Mouse (Mus musculus) adrenal gland (tissue): Measurements from ENCODE around the gene Ndufaf5.
"Not testable (repeated sequence)": the region's sequence is repeated elsewhere in the genome, so short reads cannot be mapped to it uniquely, and the experiment has no call there.

Experiments used
- intact Hi-C: fragments of 180-260 bp; cut with DNase I; formaldehyde crosslinking; loops from one replicate; pipeline ENCODE4 v1.15.1; 2025
- long read RNA-seq, 2 experiments: library from polyadenylated mRNA; unstranded; transcript quantifications; one replicate each; pipeline ENCODE4 v2.0.0; 2020; ENCODE audit warnings: borderline replicate concordance in 1 of 2; ENCODE audit not compliant: insufficient replicate concordance in 1 of 2

The Ndufaf5 gene
- long read RNA-seq, experiment 1, partial matches to known transcripts: 0 of 3 reads
- long read RNA-seq, experiment 1, other reads (novel, unspliced or antisense): 0 of 3 reads
- long read RNA-seq, experiment 2, transcript Ndufaf5-201 (11 exons, 1,166 nt): major isoform, 9 of 11 reads
- long read RNA-seq, experiment 2, partial matches to known transcripts: 1 of 11 reads
- long read RNA-seq, experiment 2, other reads (novel, unspliced or antisense): 1 of 11 reads

DNA sequence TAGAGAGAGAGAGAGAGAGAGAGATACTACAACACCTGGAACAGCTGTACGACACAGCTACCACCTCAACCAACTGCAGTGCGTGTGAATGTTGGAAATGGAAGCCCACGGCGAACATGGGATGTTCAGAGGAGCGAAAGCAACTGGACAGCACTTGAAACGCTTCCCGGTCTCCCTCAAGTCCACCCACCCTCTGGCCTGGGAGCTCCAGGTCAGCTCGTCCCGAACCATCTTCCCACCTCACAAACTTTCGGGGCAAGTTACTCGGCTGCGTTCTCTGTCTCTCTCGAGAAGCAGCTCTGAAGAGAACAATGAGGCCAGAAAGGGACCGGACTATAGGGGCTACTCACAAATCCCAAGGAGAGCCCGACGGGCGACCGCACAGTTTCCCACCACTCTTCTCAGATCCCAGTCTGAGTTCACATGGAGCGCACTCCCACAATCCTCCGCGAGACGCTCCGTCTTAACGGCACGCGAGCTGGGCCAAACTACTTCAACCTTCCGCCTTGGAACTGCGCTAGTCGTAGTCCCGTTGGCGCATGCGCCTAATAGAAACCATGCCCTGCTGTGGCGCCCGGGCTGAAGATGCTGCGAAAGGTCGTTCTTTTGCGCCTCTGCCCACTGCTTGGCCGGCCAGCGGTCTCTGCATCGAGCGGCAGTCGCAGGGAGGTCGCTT, at the start of gene Ndufaf5, which contains the start of gene Esf1:
Gene Ndufaf5 (plus strand): TSS at position 523 of the 676 bp plus-strand sequence.
Gene Esf1 (minus strand): TSS at position 438 of the 676 bp plus-strand sequence.
- intact Hi-C loops: loop anchor here (10.0 kb wide), 1 partner anchor 255 kb away; no protein-coding TSS in a partner anchor

DNA sequence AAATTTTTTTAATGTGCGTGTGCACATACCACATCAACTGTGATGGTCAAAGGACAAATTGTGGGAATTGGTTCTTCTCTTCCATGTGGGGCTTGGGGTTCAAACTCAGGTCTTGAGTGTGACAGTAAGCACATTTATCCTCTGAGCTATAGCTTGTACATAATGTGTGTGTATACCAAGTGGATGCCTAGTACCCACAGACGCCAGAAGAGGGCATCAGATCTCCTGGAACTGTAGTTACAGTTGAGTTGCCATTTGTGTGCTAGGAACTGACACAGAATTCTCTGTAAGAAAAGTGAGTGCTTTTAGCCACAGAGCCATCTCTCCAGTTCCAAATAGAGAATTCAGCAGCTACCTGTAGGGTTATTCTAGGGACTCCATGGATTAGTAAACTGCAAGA, 44.9 kb upstream of the Ndufaf5 start:
- intact Hi-C loops: no loop called here

DNA sequence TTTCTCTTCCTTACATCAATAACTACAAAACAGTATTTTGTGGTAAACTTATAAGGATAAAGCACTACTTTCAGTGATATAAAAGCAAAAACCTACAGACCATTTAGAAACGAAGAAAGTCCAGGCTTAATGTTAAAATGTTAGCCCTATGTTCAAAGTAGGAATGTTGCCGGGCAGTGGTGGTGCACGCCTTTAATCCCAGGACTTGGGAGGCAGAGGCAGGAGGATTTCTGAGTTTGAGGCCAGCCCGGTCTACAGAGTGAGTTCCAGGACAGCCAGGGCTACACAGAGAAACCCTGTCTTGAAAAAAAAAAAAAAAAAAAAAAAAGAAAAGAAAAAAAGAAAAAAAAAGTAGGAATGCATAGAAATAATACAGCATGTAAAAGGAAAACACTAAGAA, 18.7 kb upstream of the Ndufaf5 start, which contains the start of gene Gm17374:
Gene Gm17374 (plus strand): TSS at position 301 of the 400 bp plus-strand sequence.
- intact Hi-C loops: loop anchor here (10.0 kb wide), 2 partner anchors 157 to 567 kb away; no protein-coding TSS in a partner anchor

DNA sequence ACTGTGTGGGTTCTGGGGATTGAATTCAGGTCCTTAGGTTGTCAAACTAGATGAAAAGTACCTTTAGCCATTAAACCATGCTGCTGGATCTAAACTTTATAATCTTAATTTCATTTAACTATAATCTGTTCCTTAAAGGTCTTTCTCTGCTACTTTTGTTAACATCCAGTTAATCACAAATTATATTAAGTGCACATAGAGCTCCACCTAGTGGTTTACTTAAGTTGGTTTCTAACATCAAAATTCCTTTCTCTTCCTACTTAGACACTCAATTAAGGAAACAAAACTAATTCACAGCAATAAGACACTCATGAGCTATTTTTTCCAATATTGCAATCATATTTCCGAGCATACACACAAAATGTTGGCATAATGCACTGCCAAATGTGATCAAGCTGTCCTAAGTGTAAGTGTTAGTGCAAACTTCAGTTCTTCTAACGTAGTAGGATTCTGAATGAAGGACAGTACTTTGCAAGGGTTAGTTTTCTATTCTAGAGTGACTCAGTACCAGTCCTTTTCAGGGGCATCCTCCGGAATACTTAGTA, 11.2 kb upstream of the Ndufaf5 start:
- intact Hi-C loops: loop anchor here (10.0 kb wide), 2 partner anchors 164 to 574 kb away; no protein-coding TSS in a partner anchor

DNA sequence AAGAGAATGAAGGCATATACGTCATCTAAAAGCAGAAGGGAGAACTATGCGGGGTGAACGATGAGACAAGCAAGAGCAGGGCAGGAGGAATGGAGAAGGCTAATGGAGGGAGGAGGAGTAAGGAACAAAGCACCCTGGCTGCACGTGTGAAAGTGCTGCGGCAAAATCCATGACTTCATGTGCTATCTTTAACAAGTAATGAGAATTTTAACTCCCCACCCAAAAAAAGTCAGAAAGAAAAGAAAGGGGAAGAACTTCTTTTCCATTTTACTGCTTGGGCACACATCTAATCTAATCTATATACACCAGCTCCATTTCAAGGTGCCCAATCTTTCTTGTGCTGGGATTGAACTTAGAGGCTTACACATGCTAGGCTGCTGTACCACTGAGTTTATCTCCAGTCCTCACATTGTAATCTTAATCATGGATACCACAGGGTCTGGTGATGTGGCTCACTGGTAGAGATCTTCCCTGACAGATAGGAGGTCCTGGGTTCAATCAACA, 7.0 kb upstream of the Ndufaf5 start:
- intact Hi-C loops: loop anchor here (5.0 kb wide), 1 partner anchor 781 kb away; no protein-coding TSS in a partner anchor

DNA sequence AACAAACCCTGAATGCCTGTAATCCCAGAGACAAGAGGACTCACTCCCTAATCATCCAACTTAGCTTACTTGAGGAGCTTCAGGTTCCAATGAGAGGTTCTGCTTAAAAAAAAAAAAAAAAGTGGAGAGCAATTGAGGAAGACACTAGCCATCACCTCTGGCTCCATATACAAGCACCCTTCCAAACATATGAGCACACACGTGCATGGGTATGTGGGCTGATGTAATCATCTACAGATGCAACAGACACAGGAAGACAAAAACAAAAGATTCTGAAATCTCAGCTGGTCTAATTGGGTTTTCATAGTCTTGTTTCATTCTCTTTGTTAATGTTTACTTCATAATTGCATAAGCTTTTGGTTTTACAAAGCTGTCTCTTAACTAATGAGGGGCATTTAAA, 1.4 kb upstream of the Ndufaf5 start:
- intact Hi-C loops: no loop called here

DNA sequence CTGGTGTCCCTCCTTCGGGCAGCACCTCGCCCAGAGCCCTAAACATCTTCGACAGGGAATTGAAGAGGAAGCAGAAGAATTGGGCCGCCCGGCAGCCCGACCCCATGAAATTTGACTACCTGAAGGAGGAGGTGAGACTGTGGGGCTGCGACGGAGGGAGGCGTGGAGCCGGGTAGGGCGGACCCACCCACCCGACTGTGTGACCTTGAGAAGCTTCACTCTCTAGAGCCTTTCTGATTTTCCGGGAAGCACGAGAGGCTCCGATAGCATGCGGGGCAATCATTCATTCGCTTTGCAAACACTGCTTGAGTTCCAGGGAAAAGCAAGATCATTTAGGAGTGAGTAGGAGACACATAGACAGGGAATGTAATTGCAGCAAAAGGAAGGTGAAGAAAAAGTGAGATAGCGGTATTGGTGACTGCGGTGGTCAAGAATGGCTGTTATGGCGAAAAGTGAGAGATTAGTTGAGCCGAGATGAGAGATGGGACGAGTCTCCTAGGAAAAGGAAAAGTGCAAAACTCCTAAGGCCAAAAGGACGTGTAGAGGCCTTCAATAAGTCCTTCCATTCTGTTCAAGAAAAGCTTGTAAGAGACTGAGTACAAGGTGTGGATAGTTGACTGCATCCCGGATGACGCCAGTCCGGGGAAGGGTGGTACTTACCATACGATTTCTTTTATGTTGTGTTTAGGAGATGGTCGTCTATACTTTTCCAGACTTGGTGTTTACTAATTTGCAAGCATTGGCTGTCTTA, 529 bp downstream of the Ndufaf5 start:
- intact Hi-C loops: loop anchor here (10.0 kb wide), 1 partner anchor 254 kb away; no protein-coding TSS in a partner anchor

DNA sequence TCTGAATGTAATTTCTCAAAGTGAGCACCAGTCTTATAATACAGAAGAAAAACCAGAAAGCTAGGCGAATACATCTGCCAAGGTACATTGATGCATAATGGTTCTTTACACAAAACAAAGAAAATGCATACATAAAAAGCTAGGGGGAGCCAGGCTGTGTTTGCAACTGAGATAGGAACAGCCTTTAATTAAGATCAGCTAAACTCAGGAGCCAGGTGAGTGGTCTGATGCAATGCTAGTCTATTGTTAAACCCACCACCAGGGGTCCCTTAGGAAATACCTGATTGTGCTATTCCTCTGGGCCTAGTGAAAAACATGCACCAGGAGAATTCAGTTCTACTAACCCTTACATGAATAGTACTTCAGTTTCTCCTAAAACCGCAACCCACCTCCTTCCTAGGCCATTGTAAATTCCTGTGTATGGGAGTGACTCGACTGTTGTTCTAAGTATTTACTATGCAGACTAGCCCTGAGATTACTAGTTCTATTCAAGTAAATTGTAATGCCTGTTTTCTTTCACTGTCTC, 15.3 kb downstream of the Ndufaf5 start:
- intact Hi-C loops: not testable (repeated sequence)

DNA sequence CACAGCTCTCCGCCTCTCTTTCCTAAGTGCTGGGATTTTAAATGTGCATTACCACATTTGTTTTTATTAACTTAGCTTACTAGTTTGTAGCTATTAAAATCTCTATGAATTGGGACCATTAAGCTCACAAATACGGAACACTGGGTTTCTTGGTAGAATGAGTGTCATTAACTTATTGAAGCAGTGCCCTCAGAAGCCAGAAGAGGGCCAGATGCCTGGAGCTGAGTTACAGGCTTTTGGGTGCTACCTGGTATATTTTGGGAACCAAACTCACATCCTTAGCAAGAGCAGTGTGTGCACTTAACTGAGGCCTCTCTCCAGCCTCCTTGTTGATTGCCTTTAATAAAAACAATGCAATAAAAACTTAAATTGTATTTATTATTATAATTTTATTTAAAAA, 30.3 kb downstream of the Ndufaf5 start:
- intact Hi-C loops: no loop called here

DNA sequence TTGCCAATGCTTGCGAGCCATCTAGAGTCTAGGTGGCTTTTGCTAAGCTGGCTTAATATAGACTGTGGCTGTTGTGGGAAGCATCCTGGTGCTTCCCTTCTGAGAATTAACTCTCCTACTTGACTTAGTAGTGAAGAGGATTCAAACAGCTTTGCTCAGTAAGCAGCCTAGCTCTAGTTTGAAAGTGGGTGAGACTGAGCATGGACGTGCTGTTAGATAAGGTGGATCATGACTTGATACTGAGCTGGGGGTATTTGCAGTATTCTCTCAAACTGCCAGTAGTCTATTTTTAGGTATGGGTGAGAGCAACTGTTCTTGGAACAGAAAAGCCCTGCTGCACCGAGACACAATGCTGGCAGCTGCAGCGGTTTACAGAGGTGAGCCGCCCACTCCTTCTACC, 32.1 kb downstream of the Ndufaf5 start:
- intact Hi-C loops: no loop called here

DNA sequence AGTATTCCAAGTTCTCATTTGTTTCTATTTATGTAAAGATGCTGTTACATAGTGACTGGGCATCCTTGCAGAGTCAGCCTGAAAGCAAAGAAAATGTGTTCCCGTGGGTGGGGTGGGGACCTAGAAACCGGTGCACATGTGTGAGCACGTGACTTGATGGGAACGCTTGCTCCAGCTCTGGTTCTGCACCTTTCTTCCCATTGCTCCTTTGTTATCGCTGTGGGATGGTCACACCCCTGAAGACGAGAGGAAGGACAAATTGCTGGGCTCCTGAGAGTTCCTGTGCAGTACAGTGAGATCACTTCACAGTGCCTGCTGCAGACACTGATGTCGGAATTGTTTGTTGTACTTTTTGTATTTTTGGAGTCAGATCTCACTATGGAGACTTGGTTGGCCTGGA, 33.3 kb downstream of the Ndufaf5 start:
- intact Hi-C loops: no loop called here

DNA sequence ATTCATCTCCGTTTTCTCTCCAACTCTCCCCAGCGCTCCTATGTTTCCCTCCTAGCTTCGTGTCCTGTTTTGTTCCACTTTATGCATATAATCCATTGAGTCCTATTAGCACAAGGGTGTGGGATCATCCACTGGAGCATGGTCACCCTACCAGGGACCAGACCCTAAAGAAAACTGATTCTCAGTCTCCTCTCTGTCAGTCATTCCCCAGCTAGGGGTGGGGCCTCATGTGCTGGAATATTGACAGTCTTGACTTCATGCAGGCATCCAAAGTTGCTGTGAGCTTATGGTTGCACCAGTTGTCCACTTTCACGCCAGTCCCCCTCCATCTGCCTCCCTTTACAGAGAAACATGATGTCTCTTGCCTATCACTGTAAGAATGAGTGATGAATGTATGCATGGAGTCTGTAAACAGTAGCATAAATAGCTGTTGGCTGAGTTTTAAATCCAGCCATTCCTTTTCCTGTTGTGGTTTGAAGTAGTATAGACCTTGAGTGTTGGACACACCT, 44.1 kb downstream of the Ndufaf5 start:
- intact Hi-C loops: no loop called here

DNA sequence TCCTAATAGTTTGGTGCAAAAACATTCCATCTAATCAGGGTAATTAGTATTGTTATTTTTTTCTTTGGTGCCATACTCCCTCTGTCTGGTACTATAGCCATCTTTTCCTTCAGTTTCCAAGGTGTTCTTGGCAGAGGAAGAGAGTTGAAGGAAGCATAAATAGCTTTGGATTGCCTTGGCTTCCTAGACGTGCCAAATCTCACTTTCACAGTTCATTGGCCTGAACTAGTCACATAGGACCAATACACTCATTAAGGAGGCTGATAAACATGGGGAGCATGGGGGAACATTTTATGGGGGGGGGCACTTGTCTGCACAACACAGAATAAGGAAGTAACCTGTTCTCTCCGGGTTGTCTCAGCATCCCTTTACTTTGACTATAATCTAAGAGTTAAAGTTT, 45.0 kb downstream of the Ndufaf5 start:
- intact Hi-C loops: no loop called here

DNA sequence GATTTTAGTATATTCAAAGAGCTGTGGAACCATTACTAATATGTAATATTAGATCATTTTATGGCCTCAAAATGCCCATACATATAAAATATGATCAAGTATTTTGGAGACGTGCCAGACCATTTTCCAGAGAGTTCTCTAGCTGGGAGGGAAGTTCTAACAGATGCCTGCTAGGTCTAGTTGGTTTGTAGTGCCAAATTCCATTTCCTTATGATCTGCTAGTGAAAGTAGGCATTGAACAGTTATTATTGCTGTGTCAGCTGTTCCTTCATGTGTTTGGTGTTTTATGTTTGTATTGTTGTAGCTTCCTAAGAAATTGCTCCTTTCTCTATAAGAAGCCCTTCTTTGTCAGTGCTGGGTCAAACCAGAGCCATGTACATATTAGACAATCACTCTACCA, 45.5 kb downstream of the Ndufaf5 start:
- intact Hi-C loops: no loop called here

DNA sequence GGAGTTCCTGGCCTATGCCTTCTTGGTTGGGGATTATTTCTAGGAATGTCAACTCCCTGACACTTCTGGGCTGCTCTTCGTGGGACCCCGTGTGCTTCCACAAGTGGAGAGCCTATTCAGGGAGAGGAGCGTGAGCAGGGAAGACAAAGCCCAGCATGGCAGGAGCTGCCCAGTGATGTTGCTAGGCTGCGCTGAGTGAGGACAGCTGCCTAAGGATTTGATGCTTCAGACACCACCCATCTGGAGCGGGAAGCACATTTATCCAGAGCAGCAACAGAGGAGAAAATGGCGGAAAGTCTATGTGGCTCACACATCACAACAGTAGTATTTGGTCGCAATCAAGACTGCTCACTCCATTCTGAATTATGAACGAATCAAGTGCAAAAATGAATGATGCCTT, 49.9 kb downstream of the Ndufaf5 start:
- intact Hi-C loops: no loop called here

DNA sequence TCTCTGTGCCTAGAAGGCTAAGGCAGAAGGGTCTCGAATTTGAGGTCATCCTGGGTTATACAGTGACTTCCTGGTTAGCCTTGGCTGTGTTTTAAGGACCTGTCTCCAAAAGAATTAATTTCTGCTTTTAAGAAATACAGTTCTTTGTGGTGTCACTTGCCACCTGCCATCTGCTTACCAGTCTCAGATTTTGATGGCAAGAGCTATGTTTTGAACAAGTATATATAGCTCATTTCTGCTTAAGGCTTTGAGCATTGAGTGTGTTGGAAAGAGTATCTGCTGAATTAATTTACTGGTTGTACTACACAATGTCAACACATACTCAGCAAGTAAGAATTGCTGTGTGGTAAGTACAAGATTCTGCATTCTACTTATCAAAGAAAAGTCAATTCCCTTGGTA, 59.8 kb downstream of the Ndufaf5 start:
- intact Hi-C loops: no loop called here

DNA sequence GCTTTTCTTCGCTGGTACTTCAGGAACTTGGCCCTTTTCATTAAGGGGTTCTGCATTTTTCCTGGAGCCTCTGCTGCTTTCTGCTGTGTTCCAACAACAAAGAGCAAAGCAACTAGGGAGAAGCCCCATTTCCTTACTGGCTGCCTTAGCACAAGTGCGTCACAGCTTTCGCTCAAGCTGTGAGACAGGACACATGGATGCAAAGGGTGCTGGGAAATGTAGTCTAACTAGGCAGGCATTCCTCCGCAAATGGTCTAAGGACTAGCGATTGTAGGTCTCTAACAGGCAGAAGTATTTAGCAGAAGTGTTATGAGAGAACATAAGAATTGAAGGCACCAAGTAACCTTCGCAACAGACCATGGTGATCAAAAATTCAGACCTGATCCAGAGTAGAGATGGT, 66.8 kb downstream of the Ndufaf5 start:
- intact Hi-C loops: no loop called here

DNA sequence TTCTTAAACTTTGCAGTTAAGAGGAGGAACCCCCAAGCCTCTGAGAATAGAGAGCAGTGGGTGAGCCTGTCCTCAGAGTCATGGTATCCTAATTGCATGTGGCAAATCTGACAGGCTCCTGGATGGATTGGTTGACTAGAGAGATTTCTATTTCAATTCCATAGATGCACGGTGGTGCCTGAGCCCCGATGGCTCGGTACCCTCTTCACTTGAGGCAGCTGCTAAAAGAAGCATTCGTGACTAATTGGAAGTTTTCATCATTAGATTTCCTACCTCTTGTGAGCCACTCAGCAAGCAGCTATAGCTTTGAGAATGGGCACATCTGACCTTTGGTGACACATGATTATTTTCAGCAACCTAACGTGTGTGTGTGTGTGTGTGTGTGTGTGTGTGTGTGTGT, 71.9 kb downstream of the Ndufaf5 start:
- intact Hi-C loops: no loop called here

DNA sequence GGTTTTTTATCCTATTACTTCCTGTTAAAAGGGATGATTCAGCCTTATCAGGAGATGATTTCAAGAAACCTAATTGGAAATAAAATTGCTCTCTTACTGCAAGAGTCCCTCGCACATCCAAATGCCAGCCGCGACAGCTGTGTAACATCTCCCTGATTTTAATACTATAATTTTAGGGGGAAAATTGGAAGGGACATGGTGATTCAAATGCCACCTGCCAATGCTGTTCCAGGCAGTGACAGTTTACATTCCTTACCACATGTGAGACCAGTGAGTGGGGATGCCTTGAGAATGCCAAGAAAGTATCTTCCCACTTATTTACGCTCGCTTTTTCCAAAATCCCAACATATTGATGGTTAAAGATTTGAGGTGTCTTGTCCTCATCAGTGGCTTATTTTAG, 72.7 kb downstream of the Ndufaf5 start:
- intact Hi-C loops: no loop called here
